Mouse (Mus musculus): ENCODE measurements at regions not wholly inside any gene's neighbourhood (a gene's known extent, or its start where the extent isn't known, plus 50 kb on each side); places are given as distances from the start of the nearest gene placed in this dataset.
A peak's percentile ranks its signal among the peaks of the same experiment; 100 is the strongest.
"Not testable (repeated sequence)": the region's sequence is repeated elsewhere in the genome, so short reads cannot be mapped to it uniquely, and the experiment has no call there.

- DNase-seq (ENCODE audit: low spot score), result no peak
Measured at GRCm38 (mm10) chr10:111354607-111355006, 56.1 kb downstream of the Bbs10 start.

DNA sequence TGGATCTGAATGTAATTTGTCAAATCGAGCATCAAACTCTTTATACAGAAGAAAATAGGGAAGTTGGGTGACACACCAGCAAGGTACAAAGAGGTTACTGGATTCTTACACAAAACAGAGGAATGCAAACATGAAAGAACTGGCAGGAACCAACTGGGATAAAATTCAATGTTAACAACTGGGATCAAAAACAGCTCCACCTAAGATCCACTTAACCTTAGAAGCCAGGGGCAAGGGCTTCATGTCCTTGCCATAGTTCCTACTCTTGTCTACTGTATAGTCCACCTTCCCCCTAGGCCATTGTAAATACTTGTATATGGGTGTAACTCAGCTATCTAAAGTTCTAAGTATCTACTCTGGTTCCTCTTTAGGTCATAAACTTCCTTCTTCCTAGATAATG is 59.9 kb downstream of the Bbs10 start:
- DNase-seq (ENCODE audit: low spot score), result not testable (repeated sequence)

DNA sequence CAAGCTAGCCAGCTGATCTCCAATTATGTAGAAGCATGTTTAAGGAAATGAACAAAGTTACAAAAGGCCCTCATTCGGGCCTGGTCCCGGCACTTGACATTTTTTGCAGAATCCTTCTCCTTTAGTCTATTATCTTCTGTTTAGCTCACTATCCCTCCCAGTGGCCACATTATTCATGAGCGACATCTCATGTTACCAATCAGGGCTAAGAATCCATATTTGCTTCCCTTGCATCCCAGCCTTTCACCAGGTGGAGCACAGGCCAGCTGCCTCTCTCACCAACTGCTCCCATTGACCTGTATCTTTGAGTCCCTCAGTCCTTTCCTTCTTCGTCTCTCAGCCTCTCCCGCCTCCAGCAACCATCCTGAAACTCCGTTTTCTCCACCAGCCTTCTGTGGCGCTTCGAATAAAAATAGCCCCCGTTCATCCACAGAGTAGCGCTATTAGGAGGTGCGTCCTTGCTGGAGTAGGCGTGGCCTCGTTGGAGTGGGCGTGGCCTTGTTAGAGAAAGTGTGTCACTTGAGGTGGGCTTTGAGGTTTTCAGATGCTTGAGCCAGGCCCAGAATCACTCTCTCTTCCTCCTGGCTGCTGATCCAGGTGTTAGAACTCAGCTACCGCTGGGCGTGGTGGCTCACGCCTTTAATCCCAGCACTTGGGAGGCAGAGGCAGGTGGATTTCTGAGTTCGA is 63.4 kb downstream of the Bbs10 start:
- DNase-seq (ENCODE audit: low spot score), result no peak

DNA sequence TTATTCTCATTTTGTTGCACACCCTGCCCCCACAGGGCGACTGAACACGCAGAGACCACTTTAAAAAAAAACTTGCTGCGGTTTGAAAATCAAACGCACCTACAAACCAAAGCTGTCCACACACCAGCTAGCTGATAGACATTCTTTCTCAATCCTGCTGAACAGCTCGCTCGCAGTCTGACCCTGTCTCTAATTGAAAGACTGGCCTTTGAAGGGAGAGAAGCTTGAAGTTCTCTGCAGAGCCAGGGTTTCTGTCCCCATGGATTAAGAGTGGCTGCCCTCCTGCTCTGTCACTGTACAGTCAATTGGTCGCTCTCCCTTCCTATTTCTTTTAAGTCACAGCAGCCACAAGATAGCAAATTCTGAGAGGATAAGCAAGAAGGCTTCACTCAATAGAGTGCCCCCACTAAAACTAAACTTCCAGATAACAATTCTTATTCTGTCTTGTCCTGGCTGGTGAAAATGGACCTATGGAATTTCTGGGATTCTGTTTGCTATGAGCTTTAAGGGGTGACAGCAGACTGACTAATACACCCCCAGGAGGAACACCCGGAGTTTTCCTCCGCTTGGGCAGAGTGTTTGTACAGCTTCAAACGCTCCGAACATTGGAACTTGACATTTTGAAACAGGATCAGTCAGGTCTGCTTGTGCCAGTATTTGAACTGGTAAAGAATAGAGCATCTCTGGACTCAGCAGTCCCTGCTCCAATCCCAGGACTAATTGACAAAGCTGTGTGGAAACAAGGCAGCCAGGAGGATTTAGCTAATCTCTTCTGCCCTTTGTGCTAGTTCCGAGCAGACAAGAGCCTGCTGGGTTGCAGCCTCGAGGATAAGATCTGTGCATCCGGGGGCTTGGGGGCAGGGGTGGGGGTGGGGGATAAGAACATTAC is 65.5 kb downstream of the Bbs10 start:
- no peak for DNase-seq (ENCODE audit: low spot score)

DNA sequence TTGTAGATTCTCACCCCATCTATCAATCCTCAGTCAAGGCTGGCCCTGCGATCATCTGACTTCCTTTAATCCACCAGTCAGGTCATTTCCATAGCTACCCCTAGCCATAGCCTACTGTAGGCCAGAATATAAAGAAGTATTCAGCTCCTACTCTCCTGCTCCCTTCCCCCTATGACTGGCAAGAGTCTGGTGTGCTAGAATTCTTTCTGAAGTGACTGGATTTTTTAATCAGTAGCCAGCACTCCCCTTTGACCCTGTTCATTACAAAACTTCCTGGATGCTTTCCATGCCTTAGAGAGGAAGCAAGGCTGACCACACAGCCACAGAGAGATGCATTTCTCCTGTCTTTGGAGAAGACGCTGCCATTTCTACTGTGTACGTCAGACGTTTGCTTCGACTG is 66.5 kb downstream of the Bbs10 start:
- no peak for DNase-seq (ENCODE audit: low spot score)

DNA sequence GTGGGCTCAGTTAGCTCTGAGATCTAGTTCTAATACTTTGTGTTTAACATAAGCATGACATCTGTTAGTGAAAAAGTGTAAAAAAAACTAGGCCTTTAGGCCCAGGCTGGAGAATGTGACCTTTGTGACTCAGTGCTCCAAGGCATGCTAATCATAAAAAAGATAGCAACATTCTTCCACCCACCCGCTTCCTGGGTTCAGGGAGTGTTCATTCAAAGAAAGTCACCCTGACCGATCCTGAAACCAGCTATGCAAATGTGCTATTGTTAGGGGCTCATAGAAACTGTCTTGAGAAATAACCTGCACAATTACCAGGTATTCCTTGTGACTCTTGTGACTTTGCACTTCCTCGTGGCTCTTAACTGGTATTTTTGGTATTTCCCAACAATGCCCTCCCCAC is 70.6 kb downstream of the Bbs10 start:
- not testable (repeated sequence) for DNase-seq (ENCODE audit: low spot score)

DNA sequence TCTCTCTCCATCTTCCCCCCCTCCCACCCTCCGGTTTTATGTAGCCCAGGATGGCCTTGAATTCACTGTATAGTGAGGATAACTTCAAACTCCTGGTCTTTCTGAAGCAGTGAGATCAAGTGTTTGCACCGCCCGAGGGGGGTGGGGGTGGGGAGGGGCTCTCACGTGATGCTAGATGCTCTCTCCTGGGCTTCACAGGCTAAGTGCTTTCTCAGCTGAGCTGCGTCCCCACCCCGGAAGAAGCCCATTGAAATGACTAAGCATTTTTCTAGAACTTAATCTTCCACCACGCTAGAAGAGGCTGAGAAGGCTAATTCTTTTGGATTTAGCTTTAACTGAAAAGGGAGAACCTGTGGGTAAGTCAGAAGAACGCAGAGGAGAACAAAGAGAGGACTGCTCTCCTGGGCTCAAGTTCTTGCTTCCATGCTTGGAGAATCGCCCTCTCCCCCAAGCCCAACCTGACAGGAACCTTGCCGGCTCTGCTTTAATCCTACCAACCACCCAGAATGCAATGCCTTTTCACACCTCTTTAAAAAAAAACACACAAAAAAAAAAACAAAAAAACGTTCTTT is 79.7 kb downstream of the Bbs10 start:
- DNase-seq (ENCODE audit: low spot score), result no peak

- no peak for DNase-seq (ENCODE audit: low spot score)
Measured at GRCm38 (mm10) chr10:111381689-111382088, 83.2 kb downstream of the Bbs10 start.

- DNase-seq (ENCODE audit: low spot score), result no peak
Measured at GRCm38 (mm10) chr10:111382206-111382930, 83.9 kb downstream of the Bbs10 start.

DNA sequence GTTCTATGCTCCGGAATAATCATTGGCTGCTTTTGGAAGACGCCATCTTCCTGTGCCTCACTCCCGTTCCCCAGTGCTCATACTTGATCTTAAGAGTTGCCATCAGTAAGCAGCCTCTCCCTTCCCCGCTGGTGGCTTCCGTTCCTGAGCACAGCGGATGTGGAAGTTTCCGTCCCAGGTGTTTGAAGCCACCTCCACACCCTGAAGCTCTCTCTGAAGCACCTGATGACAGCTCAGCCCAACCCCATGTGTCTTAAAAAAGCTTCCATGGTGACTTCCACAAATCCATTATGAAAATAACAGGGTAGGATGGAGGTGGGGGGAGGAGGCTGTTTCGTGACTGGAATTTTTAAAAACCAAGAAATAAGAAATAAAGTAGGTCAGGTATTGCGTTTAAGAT is 87.1 kb downstream of the Bbs10 start:
- DNase-seq (ENCODE audit: low spot score), result no peak

DNA sequence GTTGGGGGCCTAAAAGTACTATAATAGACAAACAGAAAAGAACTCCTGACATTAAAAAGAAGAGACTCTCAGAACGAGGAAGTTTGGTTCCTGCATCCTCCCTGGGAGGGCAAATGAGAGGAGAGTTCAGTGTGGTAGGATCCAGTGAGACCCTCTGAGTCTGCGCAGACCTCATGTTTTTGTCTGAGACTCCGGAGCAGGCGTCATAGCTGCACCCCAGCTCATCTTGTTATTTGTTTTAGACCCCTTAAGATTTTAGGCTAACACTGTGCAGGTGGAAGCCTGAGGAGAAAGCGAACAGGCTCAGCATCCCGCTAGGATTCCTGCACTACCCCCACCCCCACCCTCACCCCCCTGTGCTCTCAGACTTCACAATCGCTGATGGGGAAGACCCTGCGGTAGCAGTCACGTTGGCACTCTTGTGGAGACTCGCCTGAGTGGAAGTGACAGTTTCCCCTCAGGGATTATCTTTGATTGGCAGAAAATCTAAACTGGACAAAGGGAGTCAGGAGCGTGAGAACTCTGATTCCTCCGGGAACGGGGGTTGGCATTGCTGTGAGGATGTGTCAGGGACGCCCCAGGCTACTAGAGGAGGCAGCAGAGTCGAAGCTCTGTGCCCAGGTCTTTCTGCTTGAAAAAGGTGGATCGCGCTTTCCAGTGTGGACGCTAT is 85.0 kb upstream of the Nap1l1 start:
- DNase-seq (ENCODE audit: low spot score), result no peak

DNA sequence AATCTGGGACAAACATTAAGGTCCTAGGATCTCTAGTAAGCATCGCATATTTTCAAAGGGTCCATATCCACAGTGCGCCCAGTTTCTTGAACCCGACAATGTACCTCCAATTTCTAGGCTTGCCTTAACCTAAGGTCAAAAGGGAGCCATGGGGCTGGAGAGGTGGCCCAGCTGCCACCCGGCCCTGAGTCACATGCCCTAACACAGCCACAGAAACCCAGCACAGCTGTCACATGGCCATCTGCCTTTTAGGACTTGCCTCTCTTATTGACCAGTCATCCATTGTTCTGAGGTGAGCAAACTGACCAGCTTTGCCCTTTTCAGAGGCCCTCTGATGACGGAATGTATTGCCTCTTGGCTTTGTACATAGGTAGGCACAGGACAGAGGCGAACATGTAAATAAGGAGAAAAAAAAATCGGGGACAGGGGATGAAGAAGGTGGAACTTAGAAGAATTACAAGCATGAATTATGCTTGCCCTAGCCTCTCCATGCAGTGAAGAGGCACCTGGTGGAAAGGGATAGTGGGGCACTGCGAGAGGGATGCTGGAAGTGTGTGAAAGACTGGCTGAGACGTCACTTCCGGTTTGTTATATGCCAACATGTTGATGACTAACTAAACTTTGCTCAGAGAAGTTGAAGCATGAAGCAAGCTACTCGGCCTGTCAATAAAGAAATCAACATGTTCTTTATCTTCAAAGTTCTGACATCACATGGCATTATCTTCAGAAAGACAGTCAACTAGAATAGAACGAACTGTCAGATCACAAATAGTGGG is 84.3 kb upstream of the Nap1l1 start:
- DNase-seq (ENCODE audit: low spot score), result no peak

GRCm38 (mm10) chr10:111389890-111390289 is 83.1 kb upstream of the Nap1l1 start:
- peak; percentile 83 for DNase-seq (ENCODE audit: low spot score)

DNA sequence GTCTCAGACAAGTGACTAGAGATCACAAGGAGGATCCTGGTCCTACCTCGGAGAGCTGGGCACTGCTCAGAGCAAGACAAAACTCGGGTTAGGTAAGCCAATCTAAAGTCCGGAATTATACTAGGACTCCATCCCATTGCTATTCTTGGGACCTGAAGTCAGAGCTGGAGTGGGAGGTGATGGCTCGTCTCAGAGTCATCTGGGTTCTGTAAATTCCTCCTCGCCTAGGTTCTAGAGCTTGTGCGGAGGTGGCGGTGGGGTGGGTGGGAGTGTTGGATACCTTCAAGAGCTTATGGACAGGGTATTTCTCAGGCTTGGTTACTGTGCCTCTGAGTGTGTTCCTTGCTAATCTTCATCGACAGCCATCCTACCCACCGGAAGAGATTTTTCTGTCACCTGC is 78.6 kb upstream of the Nap1l1 start:
- peak; percentile 19 for DNase-seq (ENCODE audit: low spot score)

DNA sequence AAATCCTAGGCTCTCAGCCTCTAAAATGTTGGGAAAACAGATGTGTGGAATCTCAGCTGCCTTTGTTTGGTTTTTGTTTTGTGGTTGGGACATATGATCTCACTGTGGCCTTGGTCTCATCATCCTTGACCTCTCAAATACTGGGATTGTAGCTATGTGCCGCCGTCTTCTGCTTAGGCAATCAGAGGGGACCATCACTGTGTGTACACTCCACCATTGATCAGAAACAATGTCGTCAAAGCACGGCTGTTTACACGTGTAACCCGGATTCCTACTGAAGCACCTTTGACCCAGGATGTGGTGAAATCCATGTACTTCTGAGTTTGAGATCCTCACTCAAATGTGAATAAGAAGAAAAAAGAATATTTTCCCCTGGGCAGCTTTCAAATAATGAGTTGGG is 68.0 kb upstream of the Nap1l1 start:
- DNase-seq (ENCODE audit: low spot score), result no peak

GRCm38 (mm10) chr10:111408887-111409286 is 64.1 kb upstream of the Nap1l1 start:
- DNase-seq (ENCODE audit: low spot score), result no peak

GRCm38 (mm10) chr10:111409497-111409896 is 63.5 kb upstream of the Nap1l1 start:
- no peak for DNase-seq (ENCODE audit: low spot score)

GRCm38 (mm10) chr10:111410121-111410520 is 62.9 kb upstream of the Nap1l1 start:
- no peak for DNase-seq (ENCODE audit: low spot score)

DNA sequence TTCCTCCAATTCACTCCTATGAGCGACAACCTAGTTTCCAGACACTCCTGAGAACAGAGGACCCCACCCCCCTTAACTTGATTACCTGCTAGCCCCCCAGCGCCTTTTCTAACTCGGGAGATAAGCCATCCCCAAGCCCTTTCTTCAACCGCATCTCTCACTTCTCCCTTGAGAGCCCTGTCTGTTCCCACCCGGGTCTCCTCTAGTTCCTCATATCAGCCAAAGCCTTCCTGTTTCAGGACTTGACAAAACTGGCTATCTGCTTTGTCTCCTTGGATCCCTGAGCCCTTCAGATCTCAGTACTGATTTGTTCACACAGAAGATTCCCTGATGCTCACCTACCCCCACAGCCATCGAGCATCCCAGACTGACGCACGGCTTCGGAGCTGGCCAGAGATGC is 61.5 kb upstream of the Nap1l1 start:
- DNase-seq (ENCODE audit: low spot score), result no peak

- no peak for DNase-seq (ENCODE audit: low spot score)
Measured at GRCm38 (mm10) chr10:111416611-111417130, 56.4 kb upstream of the Nap1l1 start.

All from left cerebral cortex, adult 11 months (tissue).